Mouse (Mus musculus) hindbrain, postnatal 0 days (tissue): ENCODE results near the gene Wdr72. TPM values are rescaled to one million over a fixed set of nuclear protein-coding genes. Genes with fewer than 3 reads are reported as not detected.

Experiments
- ATAC-seq: fragments of 200-750 bp; cut with Nextera tagmentation; 2 replicates; pipeline ENCODE4 v1.8.0; 2017; ENCODE audit warnings: mild to moderate bottlenecking, moderate TSS enrichment, moderate library complexity
- DNase-seq: peaks from one replicate; pipeline ENCODE4 v3.0.0-alpha.2; 2015; ENCODE audit warnings: low spot score
- H3K27ac ChIP-seq: fragments of 300-500 bp; sonication (generic); 2 replicates; pipeline ENCODE4 v1.5.1; 2014; ENCODE audit warnings: mild to moderate bottlenecking
- H3K27me3 ChIP-seq: fragments of 300-500 bp; sonication (generic); 2 replicates; pipeline ENCODE4 v1.6.1; 2014; ENCODE audit warnings: low read length, mixed read lengths; ENCODE audit not compliant: insufficient read depth
- H3K36me3 ChIP-seq: fragments of 300-500 bp; sonication (generic); 2 replicates; pipeline ENCODE4 v1.6.1; 2014; ENCODE audit warnings: low read length, mixed read lengths; ENCODE audit not compliant: insufficient read depth
- H3K4me1 ChIP-seq: fragments of 300-500 bp; sonication (generic); 2 replicates; pipeline ENCODE4 v1.6.1; 2014; ENCODE audit warnings: antibody characterized with exemption, low read length, mixed read lengths; ENCODE audit not compliant: insufficient read depth
- H3K4me2 ChIP-seq: fragments of 300-500 bp; sonication (generic); 2 replicates; pipeline ENCODE4 v1.6.1; 2014; ENCODE audit warnings: low read depth, mild to moderate bottlenecking, low read length, moderate library complexity, mixed read lengths
- H3K4me3 ChIP-seq: fragments of 300-500 bp; sonication (generic); 2 replicates; pipeline ENCODE4 v1.5.1; 2014; ENCODE audit warnings: low read length
- H3K9ac ChIP-seq: fragments of 300-500 bp; sonication (generic); replicated peaks from 2 replicates; pipeline ENCODE4 v1.6.1; 2014; ENCODE audit warnings: mild to moderate bottlenecking, low read length, moderate library complexity, mixed read lengths
- H3K9me3 ChIP-seq: fragments of 300-500 bp; sonication (generic); 2 replicates; pipeline ENCODE4 v1.6.1; 2016; ENCODE audit warnings: low read length, mixed read lengths
- CTCF ChIP-seq: IDR thresholded peaks from 2 replicates; pipeline ENCODE4 v1.5.1; 2016; ENCODE audit warnings: antibody characterized with exemption, control low read depth, low read depth
- WGBS: fragments of 180-500 bp; shearing (Covaris S2); extraction: QIAGEN DNeasy Blood & Tissue Kit; methylation state at CpG from one replicate; pipeline ENCODE4 v1.1.7; 2014; 5-methylcytosine and 5-hydroxymethylcytosine counted together
- polyA plus RNA-seq: library from polyadenylated mRNA; unstranded; fragments of >200 nt; fragmentation: Nextera tagmentation; extraction: Ambion mirVana; gene quantifications from 2 replicates; pipeline ENCODE4 v1.2.1, GENCODE M21; 2015
- total RNA-seq: library from RNA; depleted of rRNA; stranded (reverse); fragments of >200 nt; gene quantifications from 2 replicates; pipeline ENCODE4 v1.2.3, GENCODE M21; 2014

Gene Wdr72
- total and polyA plus RNA-seq, 2 experiments from 2014 or later: 0.58 to 1.1 TPM

GRCm38 (mm10) chr9:74258389-74258788, 148.2 kb downstream of the Wdr72 start:
- WGBS: 58% methylated on average over 4 of the region's 4 CpGs

DNA sequence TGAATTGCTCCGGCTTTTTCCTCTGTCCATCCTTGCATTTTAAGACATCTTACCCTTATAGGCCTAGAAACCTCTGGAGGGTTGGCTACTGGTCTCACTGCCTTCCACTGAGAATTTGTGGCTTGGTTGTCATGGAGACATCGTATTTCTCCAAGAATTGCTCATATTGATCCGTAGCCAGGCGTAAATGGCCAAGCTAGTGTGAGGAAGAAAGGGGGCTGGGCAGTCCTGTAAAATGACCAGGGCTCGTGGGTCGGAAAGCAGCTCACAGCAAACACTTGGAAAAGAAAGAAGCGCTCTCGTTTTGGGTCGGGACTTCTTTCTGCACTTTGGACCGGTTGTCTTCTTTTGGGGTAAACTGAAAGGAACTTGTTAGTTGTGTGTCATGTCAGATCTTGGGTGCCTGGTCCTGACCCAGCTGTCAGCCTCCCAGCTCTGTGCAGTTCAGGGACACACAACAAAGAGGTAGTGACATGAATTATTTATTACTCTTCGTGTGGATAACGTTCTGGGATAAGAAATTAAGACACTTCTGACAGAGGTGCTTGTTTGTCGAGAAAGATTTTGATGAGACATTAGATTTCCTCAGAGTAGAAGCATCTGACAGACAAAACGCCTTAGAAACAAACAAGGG, 167.7 kb downstream of the Wdr72 start:
- no peak for TF ChIP-seq CTCF
- peak; percentile 82 for ATAC-seq
- Histone ChIP-seq H3K4me1 (peaks cover 14% of the 10 kb centered on the region; the same call in 1 of the 2 replicates), H3K27ac (no peak overlapping the region), H3K27me3 (no peaks in the 10 kb centered on the region), H3K36me3 (no peaks in the 10 kb centered on the region), H3K9me3 (no peaks in the 10 kb centered on the region), H3K9ac (no peak overlapping the region), H3K4me2 (peak overlapping the region; percentile 37), H3K4me3 (no peak overlapping the region)
- DNase-seq: peak; percentile 79
- 13% methylated on average over 14 of the region's 14 CpGs for WGBS

More at GRCm38 (mm10) chr9:74258389-74258788, 148.2 kb downstream of the Wdr72 start:
- H3K27ac ChIP-seq: no peak overlapping the region
- no peak overlapping the region for H3K4me2 ChIP-seq
- ATAC-seq (no peak), DNase-seq (no peak)
- H3K4me1 ChIP-seq: no peaks in the 10 kb centered on the region
- H3K9me3 ChIP-seq: no peaks in the 10 kb centered on the region
- no peak for TF ChIP-seq CTCF
- H3K36me3 ChIP-seq: no peaks in the 10 kb centered on the region
- H3K4me3 ChIP-seq: no peak overlapping the region
- no peaks in the 10 kb centered on the region for H3K27me3 ChIP-seq
- H3K9ac ChIP-seq: no peak overlapping the region

GRCm38 (mm10) chr9:74282072-74282471, 171.9 kb downstream of the Wdr72 start:
- Histone ChIP-seq H3K27me3 (no peaks in the 10 kb centered on the region), H3K27ac (no peak overlapping the region), H3K36me3 (no peaks in the 10 kb centered on the region), H3K4me1 (peaks cover 13% of the 10 kb centered on the region; the same call in 1 of the 2 replicates), H3K9ac (no peak overlapping the region), H3K9me3 (no peaks in the 10 kb centered on the region), H3K4me3 (no peak overlapping the region), H3K4me2 (no peak overlapping the region)
- peak; percentile 28 for DNase-seq
- WGBS: 28% methylated on average over 3 of the region's 3 CpGs
- no peak for TF ChIP-seq CTCF
- no peak for ATAC-seq

DNA sequence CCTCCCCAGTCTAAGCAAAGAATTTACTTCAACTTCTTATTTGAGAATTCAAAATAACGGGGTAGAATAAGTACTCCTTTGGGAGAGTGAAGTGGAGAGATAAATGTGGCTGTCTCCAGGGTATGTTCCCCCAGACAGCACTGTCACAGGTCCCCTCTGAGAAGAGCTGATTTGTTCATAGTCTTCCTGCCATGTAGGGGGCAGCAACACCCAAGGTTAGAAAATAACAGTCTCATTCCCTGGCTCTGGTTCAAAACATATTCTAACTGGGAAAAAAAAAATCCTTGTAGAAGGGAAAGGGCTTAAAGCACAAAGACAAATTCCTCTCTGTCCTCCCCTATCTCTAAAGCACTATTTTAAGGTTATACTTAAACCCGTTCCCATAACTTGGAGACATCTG, 176.1 kb downstream of the Wdr72 start:
- Histone ChIP-seq H3K27ac (no peak overlapping the region), H3K9ac (no peak overlapping the region), H3K9me3 (no peaks in the 10 kb centered on the region), H3K36me3 (no peaks in the 10 kb centered on the region), H3K4me2 (no peak overlapping the region), H3K4me3 (no peak overlapping the region), H3K27me3 (no peaks in the 10 kb centered on the region), H3K4me1 (no peaks in the 10 kb centered on the region)
- DNase-seq: peak; percentile 77
- 55% methylated on average over 2 of the region's 2 CpGs for WGBS
- no peak for ATAC-seq
- TF ChIP-seq CTCF: peak; percentile 69

GRCm38 (mm10) chr9:74294479-74294878, 184.3 kb downstream of the Wdr72 start:
- no peak for TF ChIP-seq CTCF
- no peak for ATAC-seq
- H3K27me3 ChIP-seq: no peaks in the 10 kb centered on the region

DNA sequence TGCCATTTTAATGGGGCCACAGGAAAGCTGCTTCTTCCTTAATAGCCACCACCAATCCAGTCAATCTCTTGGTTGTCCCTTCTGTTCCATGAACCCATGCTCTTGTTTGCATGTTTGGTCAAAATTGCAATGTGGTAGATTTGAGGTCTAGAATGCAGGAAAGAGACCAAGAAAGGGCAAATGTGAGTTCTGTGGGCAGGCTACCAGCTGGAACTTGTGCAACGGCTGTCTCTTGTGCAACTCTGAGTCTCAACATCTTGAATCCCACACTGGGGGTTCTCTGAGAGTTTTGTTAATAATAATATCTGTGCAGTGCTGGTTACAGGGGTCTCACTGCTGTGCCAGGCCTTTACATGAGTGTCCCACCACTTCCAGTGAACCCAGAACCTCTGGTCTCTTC, 208.6 kb downstream of the Wdr72 start:
- H3K4me3 ChIP-seq: no peak overlapping the region
- DNase-seq (no peak), ATAC-seq (no peak)
- H3K27ac ChIP-seq: no peak overlapping the region
- 85% methylated on average over 1 of the region's 1 CpGs for WGBS
- no peaks in the 10 kb centered on the region for H3K4me1 ChIP-seq
- H3K27me3 ChIP-seq: no peaks in the 10 kb centered on the region
- no peaks in the 10 kb centered on the region for H3K36me3 ChIP-seq
- H3K9ac ChIP-seq: no peak overlapping the region
- H3K9me3 ChIP-seq: no peaks in the 10 kb centered on the region
- H3K4me2 ChIP-seq: no peak overlapping the region
- TF ChIP-seq CTCF: no peak

More at GRCm38 (mm10) chr9:74294479-74294878, 184.3 kb downstream of the Wdr72 start:
- no peak overlapping the region for H3K9ac ChIP-seq
- H3K27ac ChIP-seq: no peak overlapping the region
- no peak overlapping the region for H3K4me3 ChIP-seq
- no peak overlapping the region for H3K4me2 ChIP-seq
- no peaks in the 10 kb centered on the region for H3K9me3 ChIP-seq
- 81% methylated on average over 3 of the region's 3 CpGs for WGBS
- no peaks in the 10 kb centered on the region for H3K4me1 ChIP-seq
- H3K36me3 ChIP-seq: no peaks in the 10 kb centered on the region
- DNase-seq: no peak

- Histone ChIP-seq H3K9ac (no peak overlapping the region), H3K4me3 (no peak overlapping the region), H3K27ac (no peak overlapping the region), H3K4me2 (no peak overlapping the region), H3K4me1 (no peaks in the 10 kb centered on the region), H3K27me3 (no peaks in the 10 kb centered on the region), H3K36me3 (no peaks in the 10 kb centered on the region), H3K9me3 (no peaks in the 10 kb centered on the region)
- no peak for DNase-seq
- no peak for ATAC-seq
- 74% methylated on average over 11 of the region's 11 CpGs for WGBS
- no peak for TF ChIP-seq CTCF
These were observed 214.2 kb downstream of the Wdr72 start for GRCm38 (mm10) chr9:74324089-74324924.
